8 mouse cellular contexts compared by ENCODE assay signal in genomic region chr17:5138641-5139205, GRCm38 (mm10).
DNase-seq lines count a peak whose midpoint lies in the region; ATAC-seq and TF ChIP-seq lines count a peak whose summit lies in the region.

No protein-coding gene starts in this region.

- no peak overlapping the region; the same call in 1 of the 2 replicates for H3K4me2 ChIP-seq in embryonic facial prominence, embryonic 15.5 days (replicated peaks)
- no peak overlapping the region for H3K4me2 ChIP-seq in heart, embryonic 11.5 days
- peak overlapping the region; percentile 39 for H3K4me2 ChIP-seq in kidney, embryonic 15.5 days
- H3K4me2 ChIP-seq in myocyte (ENCODE audit: low read depth) = peak overlapping the region; percentile 84

- 9% methylated on average over 8 of the region's 8 CpGs for whole genome bisulfite sequencing in embryonic facial prominence, embryonic 15.5 days
- 36% methylated on average over 8 of the region's 8 CpGs for WGBS in heart, embryonic 11.5 days (ENCODE audit: insufficient replicate concordance)
- 5% methylated on average over 8 of the region's 8 CpGs for WGBS in kidney, embryonic 15.5 days
- 56% methylated on average over 8 of the region's 8 CpGs for WGBS in liver, adult 2 months

- peak; percentile 92 for DNase-seq in A20 (ENCODE audit: low read depth, low spot score)
- peak; percentile 80 for DNase-seq in T-cell, adult 2 months (ENCODE audit: low spot score)
- peak; percentile 42 for DNase-seq in liver, adult 2 months (ENCODE audit: extremely low read depth, low read depth, low spot score)
- DNase-seq in thymus, postnatal 14 days = peak; percentile 80

- TF ChIP-seq CTCF in liver, adult 2 months (IDR thresholded peaks at IDR 0.05; ENCODE audit: low read depth, low read length) = no peak

- ATAC-seq in embryonic facial prominence, embryonic 15.5 days (ENCODE audit: insufficient number of reproducible peaks, low FRiP score, low TSS enrichment, low read depth) = peak; percentile 72
- 0 out of 2 replicates have a peak, but pooled peaks have one; percentile 20 for ATAC-seq in heart, embryonic 11.5 days (replicated peaks; ENCODE audit: insufficient number of reproducible peaks, low FRiP score, low TSS enrichment)
- ATAC-seq in kidney, embryonic 15.5 days (replicated peaks; ENCODE audit: low FRiP score) = peak; percentile 89

- no peak overlapping the region for H3K9ac ChIP-seq in embryonic facial prominence, embryonic 15.5 days
- no peak overlapping the region for H3K9ac ChIP-seq in heart, embryonic 11.5 days (ENCODE audit: low read depth, low read length)
- no peak overlapping the region for H3K9ac ChIP-seq in kidney, embryonic 15.5 days
- no peak overlapping the region for H3K9ac ChIP-seq in liver, adult 2 months (ENCODE audit: low read depth, low read length)

- TF ChIP-seq POLR2A in liver, adult 2 months (IDR thresholded peaks at IDR 0.05; ENCODE audit: extremely low read depth, insufficient read depth, low read length) = no peak
- no peak for TF ChIP-seq POLR2A in myocyte (IDR thresholded peaks at IDR 0.05; ENCODE audit: insufficient read length, low read depth)

- no peaks in the 10 kb centered on the region for H3K27me3 ChIP-seq in embryonic facial prominence, embryonic 15.5 days
- H3K27me3 ChIP-seq in heart, embryonic 11.5 days (ENCODE audit: control insufficient read depth, insufficient read depth, low read length) = no peaks in the 10 kb centered on the region
- H3K27me3 ChIP-seq in kidney, embryonic 15.5 days = no peaks in the 10 kb centered on the region
- no peaks in the 10 kb centered on the region for H3K27me3 ChIP-seq in liver, adult 2 months (ENCODE audit: control insufficient read depth, insufficient read depth, low read length)
- no peaks in the 10 kb centered on the region for H3K27me3 ChIP-seq in myocyte (ENCODE audit: control insufficient read depth, insufficient read depth, insufficient read length)

- no peaks in the 10 kb centered on the region; the same call in 1 of the 2 replicates for H3K36me3 ChIP-seq in embryonic facial prominence, embryonic 15.5 days
- no peaks in the 10 kb centered on the region for H3K36me3 ChIP-seq in heart, embryonic 11.5 days (ENCODE audit: control insufficient read depth, insufficient read depth, low read length)
- H3K36me3 ChIP-seq in kidney, embryonic 15.5 days = no peaks in the 10 kb centered on the region
- no peaks in the 10 kb centered on the region for H3K36me3 ChIP-seq in liver, adult 2 months (ENCODE audit: control insufficient read depth, insufficient read depth, low read length)
- H3K36me3 ChIP-seq in myocyte (ENCODE audit: control insufficient read depth, insufficient read depth) = no peaks in the 10 kb centered on the region

- H3K4me3 ChIP-seq in embryonic facial prominence, embryonic 15.5 days (replicated peaks) = no peak overlapping the region
- no peak overlapping the region for H3K4me3 ChIP-seq in heart, embryonic 11.5 days (ENCODE audit: low read depth, low read length)
- no peak overlapping the region for H3K4me3 ChIP-seq in kidney, embryonic 15.5 days (replicated peaks)
- H3K4me3 ChIP-seq in liver, adult 2 months (ENCODE audit: insufficient read depth, low read depth, low read length) = no peak overlapping the region
- H3K4me3 ChIP-seq in myocyte = no peak overlapping the region

- H3K27ac ChIP-seq in embryonic facial prominence, embryonic 15.5 days (replicated peaks) = peak overlapping the region; percentile 63; the same call in 1 of the 2 replicates
- H3K27ac ChIP-seq in heart, embryonic 11.5 days (ENCODE audit: low read depth, low read length) = no peak overlapping the region
- peak overlapping the region; percentile 89 for H3K27ac ChIP-seq in kidney, embryonic 15.5 days
- H3K27ac ChIP-seq in liver, adult 2 months (replicated peaks; ENCODE audit: insufficient read depth, low read depth, low read length) = no peak overlapping the region

- no peaks in the 10 kb centered on the region for H3K9me3 ChIP-seq in embryonic facial prominence, embryonic 15.5 days (replicated peaks)
- no peaks in the 10 kb centered on the region for H3K9me3 ChIP-seq in heart, embryonic 11.5 days (replicated peaks; ENCODE audit: control insufficient read depth, low read length)
- no peaks in the 10 kb centered on the region for H3K9me3 ChIP-seq in kidney, embryonic 15.5 days (replicated peaks)

- H3K4me1 ChIP-seq in embryonic facial prominence, embryonic 15.5 days = peaks cover 26% of the 10 kb centered on the region
- H3K4me1 ChIP-seq in heart, embryonic 11.5 days (ENCODE audit: control insufficient read depth, insufficient read depth, low read length) = peaks cover 17% of the 10 kb centered on the region
- peaks cover 65% of the 10 kb centered on the region for H3K4me1 ChIP-seq in kidney, embryonic 15.5 days
- H3K4me1 ChIP-seq in liver, adult 2 months (ENCODE audit: control insufficient read depth, insufficient read depth, low read length) = peaks cover 8% of the 10 kb centered on the region

- H3ac ChIP-seq in myocyte (ENCODE audit: control insufficient read depth, insufficient read length) = no peak overlapping the region

- peaks cover 48% of the 10 kb centered on the region for H3K79me2 ChIP-seq in liver, adult 2 months (ENCODE audit: control insufficient read depth, insufficient read depth, low read length)
- H3K79me2 ChIP-seq in myocyte (ENCODE audit: control insufficient read depth, insufficient read depth) = peaks cover 42% of the 10 kb centered on the region

TF ChIP-seq in myocyte, 11 proteins besides CTCF, POLR2A, EP300 and RAD21:
- TF ChIP-seq USF1 (IDR thresholded peaks at IDR 0.05; ENCODE audit: low read depth) (peak; percentile 82), MAX (IDR thresholded peaks at IDR 0.05; ENCODE audit: low read depth) (peak; percentile 4), TCF12 (IDR thresholded peaks at IDR 0.05; ENCODE audit: insufficient read depth, poor library complexity, severe bottlenecking) (no peak), MYOD1 (IDR thresholded peaks at IDR 0.05; ENCODE audit: control insufficient read depth in 1 of 3, insufficient read length in 2 of 3, low read depth in 2 of 3) (peak in 1 of 3 experiments; percentile 47)

Comparison
In these comparisons a context has a peak if more than half of its experiments do, and no peak if none do; other contexts are left out.
1. DNase-seq: peak in every context shown above with its lines; median percentile 92 in A20; 80 in T-cell, adult 2 months; 80 in thymus, postnatal 14 days; 42 in liver, adult 2 months.
2. ATAC-seq: peak in every context shown above with its lines; median percentile 89 in kidney, embryonic 15.5 days; 72 in embryonic facial prominence, embryonic 15.5 days; 20 in heart, embryonic 11.5 days.
3. H3K27ac ChIP-seq: peak in embryonic facial prominence, embryonic 15.5 days (single experiment) and kidney, embryonic 15.5 days (single experiment); none in heart, embryonic 11.5 days (single experiment) and liver, adult 2 months (single experiment).
4. H3K4me2 ChIP-seq: peak in kidney, embryonic 15.5 days (single experiment) and myocyte (single experiment); none in embryonic facial prominence, embryonic 15.5 days (single experiment) and heart, embryonic 11.5 days (single experiment).